Mouse (Mus musculus) layer of hippocampus, postnatal 14 days (tissue): ENCODE data around the gene Kbtbd12. TPM values are rescaled to one million over a fixed set of nuclear protein-coding genes. Genes with fewer than 3 reads are reported as not detected.

Experiments used
- DNase-seq, 2 experiments: peaks; one replicate each; pipeline ENCODE4 v3.0.0; 2021 to 2022; ENCODE audit warnings: low spot score in 2 of 2, mixed read lengths in 1 of 2
- total RNA-seq, 2 experiments: library from RNA; stranded (reverse); gene quantifications; 2 replicates each; pipeline ENCODE4 v1.2.3; 2021

Gene Kbtbd12
- total RNA-seq, 2 experiments from 2014 or later = 0.21 to 1.2 TPM

DNA sequence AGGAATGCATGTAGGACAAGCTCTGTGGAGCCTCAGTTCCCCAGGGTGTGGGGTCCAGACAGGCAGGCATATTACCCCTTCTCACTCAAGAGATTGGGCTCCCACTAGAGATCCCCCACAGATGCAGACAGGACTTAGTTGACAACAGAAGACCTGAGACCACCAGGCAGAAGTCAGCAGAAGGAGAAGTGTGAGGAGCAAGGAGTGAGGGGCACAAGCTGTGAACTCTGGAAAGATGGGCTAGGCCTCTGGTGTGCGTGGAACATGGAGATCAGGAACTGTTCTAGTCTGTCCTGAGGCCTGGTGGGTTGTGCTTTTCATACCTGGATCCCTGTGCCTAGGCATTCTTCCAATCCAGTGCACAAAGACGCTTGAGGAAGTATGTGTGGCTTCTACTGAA, 87.8 kb downstream of the Kbtbd12 start:
- DNase-seq = no peak

DNA sequence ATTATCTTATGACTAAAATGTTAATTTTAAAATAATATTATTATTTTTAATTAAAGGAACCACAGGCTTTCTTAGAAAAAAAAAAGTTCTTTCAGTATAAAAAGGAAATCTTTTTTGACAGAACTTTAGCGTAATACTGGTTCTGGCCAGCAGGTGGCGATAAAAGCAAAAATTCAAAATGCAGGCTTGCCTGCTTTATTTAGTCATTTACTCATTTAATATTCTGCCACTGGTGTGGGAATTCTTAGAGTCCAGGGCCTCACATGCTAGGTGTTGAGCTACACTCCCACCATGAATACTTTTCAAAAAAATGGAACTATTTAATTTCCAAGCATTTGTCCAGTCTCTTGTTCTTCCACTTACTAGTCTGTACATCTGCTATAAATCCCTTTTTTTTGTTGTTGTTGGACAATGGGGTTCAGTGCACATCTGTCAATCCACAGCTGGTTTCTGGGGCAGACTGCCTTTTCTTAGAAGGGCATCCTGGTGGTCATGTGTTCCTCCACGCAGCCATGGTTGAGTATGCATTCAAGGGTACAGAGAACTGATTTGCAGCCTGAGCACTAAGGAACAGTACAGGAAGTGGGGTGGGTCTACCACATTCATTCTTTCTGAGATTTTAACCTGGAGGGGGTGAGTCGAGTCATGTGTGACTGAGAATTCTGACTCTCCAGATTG, 88.5 kb downstream of the Kbtbd12 start:
- DNase-seq = peak; percentile 67 to 68

DNA sequence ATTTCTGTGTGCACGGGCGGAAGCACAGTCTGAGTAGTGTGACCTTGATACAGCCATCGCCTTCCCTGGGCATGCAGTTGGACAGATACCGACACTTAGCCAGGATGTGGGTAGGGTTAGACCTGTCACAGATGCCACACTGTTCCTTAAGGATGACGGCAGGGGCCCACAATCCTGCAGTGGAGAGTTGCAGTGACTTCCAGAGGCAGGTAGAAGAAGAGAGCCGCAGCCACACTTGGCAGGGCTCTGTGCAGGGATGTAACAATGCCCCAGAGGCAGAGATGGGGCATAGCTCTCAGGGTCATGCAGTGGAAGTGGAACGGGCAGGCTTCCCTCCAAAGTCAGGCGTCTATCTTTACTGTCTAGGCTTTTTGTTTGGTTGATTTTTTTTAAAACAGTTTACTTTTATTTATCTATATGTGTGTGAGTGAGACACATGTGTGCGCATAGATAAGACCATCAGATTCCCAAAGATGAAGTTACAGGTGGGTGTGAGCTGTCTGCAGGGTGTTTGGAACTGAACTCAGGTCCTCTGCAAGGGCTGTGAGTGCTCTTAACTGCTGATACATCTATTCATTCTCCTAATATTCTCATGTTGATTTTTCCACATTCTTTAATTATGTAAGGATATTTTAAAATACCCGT, 89.2 kb downstream of the Kbtbd12 start:
- DNase-seq = no peak

DNA sequence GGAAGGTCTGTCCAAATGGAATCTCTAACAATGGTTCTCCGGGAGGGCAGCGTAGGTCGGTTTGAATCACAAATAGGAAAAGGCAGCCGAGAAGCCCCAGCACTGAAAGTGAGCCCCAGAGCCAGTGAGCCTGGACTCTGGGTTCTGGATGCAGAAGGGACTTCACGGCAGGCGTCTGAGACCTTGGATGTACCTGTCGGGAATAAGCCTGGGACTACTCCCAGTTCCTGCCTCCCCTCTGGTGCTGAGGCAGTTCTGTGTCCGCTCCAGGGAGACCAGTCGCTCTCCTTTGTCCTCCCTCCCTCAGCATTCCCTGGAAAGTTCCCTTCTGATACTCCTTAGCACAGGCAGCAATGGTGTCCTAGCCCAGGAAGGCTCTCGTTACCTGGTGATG, 92.4 kb downstream of the Kbtbd12 start:
- DNase-seq = no peak

DNA sequence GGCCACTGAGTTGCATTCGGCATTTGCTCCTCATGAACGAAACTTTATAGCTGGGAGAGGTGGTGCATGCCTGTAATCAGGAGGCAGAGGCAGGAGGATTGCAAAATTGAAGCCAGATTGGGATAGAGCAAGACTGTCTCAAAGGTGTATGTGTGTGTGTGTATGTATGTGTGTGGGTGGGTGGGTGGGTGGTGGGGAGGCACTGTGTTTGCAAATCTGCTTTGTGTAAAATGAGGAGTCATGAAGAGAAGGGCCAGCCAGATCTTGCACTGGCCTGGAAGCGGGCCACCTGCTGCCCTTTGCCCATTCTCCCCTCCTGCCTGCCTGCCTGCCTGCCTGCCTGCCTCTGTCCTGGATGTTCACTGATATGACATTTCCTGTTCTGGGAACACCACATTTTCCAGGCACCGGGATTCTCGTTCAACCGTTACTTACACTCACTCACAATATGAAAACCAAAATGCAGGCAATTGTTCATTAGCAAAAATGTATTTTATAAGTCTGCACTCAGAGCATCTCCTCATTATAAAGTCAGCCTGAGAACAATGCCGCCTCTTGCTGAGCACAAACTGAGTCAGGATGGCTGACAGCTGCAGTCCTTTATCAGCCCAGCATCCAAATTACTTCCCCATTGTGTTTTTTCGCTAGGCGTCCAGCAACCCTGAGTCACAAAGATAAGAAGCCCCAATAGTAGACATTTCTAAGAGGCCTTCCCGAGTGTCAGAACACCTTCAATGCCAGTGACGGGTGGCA, 92.9 kb downstream of the Kbtbd12 start:
- no peak for DNase-seq

DNA sequence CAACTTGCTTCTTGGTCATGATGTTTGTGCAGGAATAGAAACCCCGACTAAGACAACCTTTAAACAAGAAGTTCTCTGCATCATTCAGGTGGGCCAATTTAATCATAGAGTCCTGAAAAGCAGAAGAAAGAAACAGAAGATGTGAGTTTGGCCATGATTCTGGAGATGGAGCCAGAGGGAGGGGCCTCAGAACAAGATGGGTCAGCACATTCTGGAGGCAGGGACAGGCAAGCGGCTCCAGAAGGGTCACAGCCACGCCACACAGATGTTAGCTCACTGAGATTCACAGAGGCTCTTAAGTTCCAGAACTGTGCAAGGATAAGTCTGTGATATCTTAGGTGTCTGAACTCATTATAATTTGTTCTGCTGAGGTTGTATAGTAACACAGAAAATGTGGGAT, 93.5 kb downstream of the Kbtbd12 start:
- no peak for DNase-seq

DNA sequence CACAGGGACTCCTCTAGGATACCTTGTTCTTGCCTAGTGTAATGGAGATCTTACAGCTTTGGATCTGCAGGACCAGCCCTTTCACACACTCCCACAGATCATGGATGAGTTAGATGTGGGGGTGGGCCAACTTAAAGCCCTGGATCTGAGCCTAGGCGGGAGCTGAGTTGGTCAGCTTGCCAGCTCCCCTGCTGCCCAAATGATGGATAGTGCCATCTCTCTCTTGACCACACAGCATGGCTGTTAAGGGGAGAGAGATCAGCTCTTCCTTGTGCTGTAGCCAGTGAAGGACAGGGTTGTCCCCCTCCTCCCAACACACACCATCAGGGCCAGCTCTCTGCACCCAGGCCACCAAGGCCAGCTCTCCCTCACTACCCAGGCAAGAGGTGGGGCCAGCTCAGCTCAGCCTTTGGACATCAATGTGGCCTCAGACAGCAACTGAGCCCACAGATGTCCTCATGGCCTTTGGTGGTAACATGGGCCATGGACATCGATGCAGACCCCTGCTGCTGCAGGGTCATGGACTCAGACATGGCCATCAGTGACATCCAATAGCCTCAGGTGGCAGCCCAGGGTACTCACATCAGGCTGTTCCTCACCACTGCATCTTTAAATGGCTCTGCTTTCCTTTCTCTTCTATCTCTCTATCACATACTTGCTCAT, 97.5 kb downstream of the Kbtbd12 start:
- no peak for DNase-seq

DNA sequence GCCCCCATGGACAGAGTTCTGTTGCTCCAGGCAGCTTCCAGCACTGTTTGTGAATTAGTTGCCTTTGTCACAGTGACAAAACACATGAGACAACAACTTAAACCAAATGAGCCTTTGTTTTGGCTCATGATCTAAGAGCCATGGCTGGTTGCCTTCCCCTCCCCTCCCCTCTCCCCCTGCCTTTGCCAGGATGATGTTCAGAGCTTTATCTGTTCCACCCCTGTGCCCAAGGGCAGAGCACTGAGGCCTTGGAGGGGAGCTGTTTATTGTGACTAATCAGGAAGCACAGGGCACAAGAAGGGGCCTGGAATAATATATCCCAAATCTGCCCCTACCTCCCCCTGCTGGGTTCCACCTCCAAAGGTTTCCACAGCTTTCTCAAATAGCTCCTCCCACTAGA, 107.4 kb downstream of the Kbtbd12 start:
- no peak for DNase-seq

DNA sequence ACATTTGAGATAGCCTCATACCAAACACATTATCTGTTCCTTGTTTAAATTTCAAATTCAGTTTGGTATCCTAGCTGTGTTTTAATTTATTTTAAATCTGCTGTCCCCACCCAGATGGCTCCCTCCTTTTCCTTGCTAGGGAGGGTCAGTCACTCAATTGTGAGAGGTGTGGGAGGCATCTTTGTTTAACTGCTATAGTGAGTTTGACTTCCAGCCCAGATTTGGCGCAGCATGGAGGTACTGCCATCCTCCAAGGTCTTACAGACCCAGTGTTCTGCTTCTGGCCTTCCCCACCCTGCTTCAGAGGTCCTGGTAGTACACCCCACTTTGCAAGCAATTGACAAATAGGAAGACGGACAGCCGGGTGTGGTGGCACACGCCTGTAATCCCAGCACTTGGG, 113.7 kb downstream of the Kbtbd12 start:
- no peak for DNase-seq

DNA sequence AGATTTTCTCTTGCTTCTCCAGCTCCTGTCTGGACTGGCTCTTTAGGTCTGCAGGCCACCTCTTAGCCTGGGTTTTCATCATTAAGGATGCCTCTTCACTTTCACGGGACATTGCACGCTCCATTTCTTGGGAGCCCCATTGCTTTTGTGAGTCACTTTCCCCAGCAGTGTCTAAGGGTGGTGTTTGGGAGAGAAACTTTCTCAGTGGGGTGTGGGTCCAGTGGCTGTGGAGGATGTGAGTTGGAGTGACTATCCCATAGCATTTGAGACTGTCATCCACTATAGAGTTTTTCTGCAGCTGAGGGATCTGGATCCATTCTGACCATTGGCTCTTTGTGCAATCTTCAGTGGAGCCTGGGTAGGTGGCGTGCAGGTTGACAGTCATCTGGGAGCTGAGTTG, 114.3 kb downstream of the Kbtbd12 start:
- DNase-seq = no peak

DNA sequence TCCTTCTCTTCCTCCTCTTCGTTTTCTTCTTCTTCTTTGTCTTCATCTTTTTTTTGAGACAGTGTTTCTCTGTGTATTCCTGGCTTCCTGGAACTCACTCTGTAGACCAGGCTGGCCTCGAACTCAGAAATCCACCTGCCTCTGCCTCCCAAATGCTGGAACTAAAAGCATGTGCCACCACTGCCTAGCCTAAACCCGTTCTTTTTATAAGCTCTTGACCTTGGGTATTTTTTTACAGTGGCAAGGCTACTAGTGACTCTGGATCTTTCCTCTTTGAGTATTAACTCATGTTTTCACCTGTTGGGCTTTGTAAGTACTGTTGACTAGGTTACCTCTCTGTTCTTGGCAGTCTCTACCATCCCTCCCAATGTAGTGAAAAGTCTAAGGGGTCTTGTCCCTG, 114.7 kb downstream of the Kbtbd12 start:
- no peak for DNase-seq

DNA sequence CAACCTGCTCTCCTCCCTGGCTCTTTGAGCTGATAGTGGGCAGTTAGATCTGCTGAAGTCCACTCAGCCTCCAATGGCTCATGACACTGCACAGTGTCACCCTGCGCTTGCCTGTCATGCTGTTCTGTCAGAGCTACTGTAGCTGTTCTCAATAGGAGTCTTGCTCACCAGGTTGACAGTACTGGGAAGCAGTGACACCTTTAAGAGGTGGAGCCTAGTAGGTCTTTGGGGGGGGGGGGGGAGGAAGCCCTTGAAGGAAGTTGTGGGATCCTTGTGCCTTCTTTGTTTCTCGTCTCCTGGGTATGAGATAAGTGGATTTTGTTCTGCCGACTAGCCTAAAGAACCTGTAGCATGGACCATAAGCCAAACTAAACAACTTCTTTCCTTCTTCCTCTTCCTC, 115.1 kb downstream of the Kbtbd12 start:
- DNase-seq = no peak

DNA sequence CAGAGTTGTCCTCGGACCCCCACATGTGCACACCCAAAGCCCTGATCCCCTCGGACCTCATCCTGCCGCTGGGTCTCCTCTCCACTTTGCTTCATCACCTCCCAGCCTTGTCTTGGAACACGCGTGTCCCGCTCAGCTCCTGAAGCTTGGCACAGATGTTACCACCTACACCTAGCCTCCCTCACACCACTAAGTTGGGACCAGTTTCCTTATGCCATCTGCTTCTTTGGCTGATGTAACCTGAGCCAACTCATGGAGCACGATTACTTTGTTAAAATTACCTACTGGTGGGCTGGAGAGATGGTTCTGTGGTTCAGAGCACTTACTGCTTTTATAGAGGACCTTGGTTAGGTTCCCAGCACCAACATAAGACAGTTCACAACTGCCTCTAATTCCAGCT, 115.9 kb downstream of the Kbtbd12 start:
- DNase-seq = no peak

DNA sequence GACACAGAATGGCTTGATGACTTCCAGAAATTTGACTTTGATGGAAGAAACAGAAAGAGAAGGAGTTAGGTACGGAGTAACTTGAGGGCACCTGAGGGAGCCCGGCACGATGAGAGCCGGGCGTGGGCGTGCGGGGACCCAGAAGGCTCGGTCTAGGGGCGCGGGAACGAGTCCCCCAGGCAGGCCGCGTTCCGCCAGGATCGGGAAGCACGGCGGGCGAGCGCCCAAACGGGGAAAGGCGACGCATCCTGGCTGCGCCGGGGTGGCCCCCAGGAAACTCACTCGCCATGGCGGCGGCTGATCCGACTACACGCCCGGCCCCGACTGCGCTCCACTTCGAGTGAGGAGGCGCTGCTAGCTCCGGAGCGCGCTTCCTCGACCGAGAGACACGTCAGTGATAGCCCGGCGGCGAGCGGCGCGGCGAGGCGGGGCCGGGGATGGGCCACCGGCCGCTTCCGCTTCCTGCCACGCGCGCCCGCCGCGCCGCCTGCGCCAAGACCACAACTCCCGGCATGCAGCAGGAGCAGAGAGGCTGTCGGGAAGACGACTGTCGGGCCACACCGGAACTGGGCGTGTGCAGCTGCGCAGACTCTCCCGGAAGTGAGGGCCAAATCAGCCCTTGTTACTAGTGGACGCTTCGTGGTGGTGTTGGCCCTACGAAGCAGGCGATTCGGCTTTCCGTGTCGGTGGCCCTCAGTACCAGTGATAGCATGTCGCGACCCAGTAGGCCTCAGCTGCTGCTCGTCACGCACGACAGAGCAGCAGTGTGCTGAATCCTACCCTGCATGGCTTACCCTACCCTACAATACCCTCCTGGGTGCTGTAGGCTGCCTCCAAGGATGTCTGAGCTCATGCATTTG, 119.1 kb downstream of the Kbtbd12 start, which contains the start of gene Sec61a1:
Gene Sec61a1, minus strand, starts transcription at position 502 of the 860 bp plus-strand sequence.
- DNase-seq = peak; percentile 89 to 96

DNA sequence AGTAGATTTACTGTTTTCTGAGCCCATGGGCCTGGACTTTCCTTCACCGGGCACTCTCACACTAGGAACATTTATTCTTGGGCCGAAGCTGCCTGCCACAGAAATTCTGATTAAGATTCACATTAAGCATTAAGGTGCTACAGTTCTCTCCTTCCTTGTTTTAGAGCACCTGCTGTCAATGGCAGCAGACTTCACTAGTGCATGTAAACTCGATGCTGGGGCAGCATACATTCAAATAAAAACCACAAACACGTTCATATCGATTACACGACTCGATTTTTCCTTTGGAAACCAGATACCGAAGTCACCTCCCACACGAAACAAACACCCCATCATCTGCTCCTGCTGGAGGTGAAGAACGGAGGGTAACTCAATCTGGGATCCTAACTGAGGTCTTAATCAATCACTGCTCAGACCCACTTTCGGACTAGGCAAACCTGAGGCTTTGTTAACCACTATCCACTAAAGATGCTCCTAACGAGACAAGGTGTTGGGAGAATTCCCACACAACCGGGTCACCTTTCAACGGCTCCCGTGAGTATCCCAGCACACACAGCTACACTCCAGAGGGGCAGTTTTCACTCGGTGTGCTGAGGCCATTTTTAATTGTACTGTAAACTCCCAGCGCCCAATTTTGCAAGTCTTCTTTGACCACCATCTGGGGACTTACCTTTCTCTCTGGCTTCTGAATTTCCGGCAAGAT, 119.9 kb downstream of the Kbtbd12 start:
- no peak for DNase-seq

DNA sequence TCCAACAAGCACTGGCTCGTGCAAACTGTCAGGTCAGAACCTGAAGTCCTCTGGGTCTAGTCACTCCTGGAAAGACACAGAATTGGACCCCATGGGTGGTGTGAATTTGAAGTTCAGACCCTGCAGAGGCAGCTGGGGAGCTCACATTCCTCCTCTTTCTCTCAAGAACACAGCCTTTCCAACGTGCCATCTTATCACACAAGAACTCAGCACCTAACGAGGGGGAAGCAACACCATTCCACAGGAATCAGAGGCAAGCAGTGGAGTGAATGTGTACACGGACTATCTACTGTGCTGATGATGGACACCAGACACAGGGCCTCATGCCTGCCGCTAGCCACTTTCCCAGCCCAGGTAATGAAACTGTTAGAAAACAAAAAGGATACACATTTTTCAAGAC, 121.1 kb downstream of the Kbtbd12 start:
- DNase-seq = no peak

DNA sequence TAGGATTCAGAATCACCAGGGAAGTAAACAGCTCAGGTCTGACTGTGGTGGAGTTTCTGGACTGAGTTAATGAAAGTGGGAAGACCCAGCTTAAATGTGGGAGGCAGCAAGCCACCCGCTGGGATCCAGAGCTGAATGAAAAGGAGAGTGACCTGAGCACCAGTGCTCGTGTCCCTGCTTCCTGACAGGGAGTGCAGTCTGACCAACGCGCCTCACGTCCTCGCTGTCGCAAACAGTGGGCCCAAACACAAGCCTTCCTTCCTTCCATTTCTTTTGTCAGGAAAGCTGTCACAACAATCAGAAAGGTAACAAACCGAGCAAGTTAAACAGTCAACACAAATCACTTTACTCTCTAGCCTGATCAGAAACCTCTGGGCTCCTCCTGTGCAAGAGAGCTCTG, 121.8 kb downstream of the Kbtbd12 start:
- no peak for DNase-seq

DNA sequence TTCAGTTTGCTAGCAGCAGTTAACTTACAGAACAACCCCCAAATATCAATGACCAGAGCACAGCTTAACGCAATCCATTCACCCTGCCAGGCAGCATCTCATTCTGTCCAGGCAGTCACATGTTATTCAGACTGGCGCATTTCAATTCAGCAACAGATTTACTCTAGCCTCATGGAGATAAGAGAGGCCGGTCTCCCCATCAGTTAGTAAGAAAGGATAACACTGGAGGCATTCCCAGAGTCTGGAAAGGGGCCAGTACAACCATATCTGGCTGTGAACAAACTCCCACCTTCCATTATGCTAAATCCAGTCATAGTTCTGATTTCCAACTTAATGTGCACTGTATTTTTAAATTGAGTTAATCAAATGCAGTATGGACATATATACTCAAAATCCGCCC, 123.2 kb downstream of the Kbtbd12 start:
- peak in 1 of 2 experiments; percentile 71 for DNase-seq

DNA sequence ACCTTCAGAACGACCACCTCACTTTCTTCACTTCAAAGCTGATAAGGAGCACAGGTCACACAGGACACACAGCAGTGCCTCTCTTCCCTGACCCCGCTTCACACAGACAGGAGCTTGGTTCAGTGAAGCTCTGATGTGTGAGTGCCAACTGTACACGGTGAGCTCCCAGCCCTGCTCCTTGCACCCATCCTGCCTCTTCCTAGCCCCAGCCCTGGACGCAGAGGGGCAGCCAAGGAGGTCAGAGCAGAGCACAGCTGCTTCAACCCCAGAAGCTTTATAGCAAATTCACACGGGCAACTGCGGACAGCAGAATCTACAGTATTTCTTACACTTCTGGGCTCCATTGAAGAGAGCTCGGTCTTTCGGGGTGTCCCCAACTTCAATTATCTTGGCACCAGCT, 123.8 kb downstream of the Kbtbd12 start:
- DNase-seq = no peak

DNA sequence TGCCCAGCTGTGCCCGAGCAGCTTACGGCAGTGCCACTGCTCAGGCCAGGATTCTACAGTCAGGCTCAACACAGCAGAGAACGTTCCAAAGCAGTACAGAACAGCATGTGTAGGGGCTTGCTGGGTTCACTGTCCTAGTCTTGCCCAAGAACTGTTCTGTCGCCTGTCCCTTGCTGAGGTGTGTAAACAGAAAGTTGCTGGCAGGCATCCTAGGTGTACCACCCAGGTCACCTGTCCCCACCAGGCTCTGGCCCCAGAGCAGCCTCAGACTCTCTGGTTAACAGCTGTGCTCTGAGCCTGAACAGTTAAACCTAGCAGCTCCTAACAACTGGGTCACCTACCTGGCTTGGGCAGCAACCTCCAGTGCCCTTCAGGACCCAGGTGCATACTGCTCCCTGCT, 134.7 kb downstream of the Kbtbd12 start:
- DNase-seq = no peak
